Mouse (Mus musculus) hematopoietic stem cell, adult 5-6 weeks (primary cell): Measurements from ENCODE around the gene Tmem258. TPM values are rescaled to one million over a fixed set of nuclear protein-coding genes. Genes with fewer than 3 reads are reported as not detected.

Experiments used
- ATAC-seq, 2 experiments: fragments of 125-278 bp in 1 of 2; replicated peaks in 1 of 2; 2 replicates each; pipeline ENCODE4 v1.8.0; 2016 to 2017; ENCODE audit warnings: inconsistent platforms in 2 of 2, mild to moderate bottlenecking in 2 of 2, moderate number of reproducible peaks in 2 of 2, low read depth in 1 of 2, moderate TSS enrichment in 1 of 2; ENCODE audit not compliant: low FRiP score in 2 of 2, poor library complexity in 2 of 2, severe bottlenecking in 2 of 2, insufficient read depth in 1 of 2, low TSS enrichment in 1 of 2
- total RNA-seq: library from RNA; stranded (forward); fragments of 172-1452, 232-1000 nt; gene quantifications from 2 replicates; pipeline ENCODE4 v1.2.3, GENCODE M21; 2017

The Tmem258 gene
- total RNA-seq, 1 experiment from 2014 or later, result 111 TPM

GRCm38 (mm10) chr19:10205051-10205450 is 1.2 kb downstream of the Tmem258 start:
- no peak for ATAC-seq

GRCm38 (mm10) chr19:10208851-10209250 is 5.0 kb downstream of the Tmem258 start:
- ATAC-seq, result no peak

GRCm38 (mm10) chr19:10210885-10211284 is 7.1 kb downstream of the Tmem258 start:
- ATAC-seq, result no peak

- ATAC-seq, result no peak
Observed at GRCm38 (mm10) chr19:10213796-10214471, 10.1 kb downstream of the Tmem258 start.

- no peak for ATAC-seq
Observed at GRCm38 (mm10) chr19:10216101-10216500, 12.3 kb downstream of the Tmem258 start.

GRCm38 (mm10) chr19:10219108-10219507 is 15.3 kb downstream of the Tmem258 start:
- ATAC-seq, result no peak; a peak in 1 of 4 replicates

GRCm38 (mm10) chr19:10219593-10219992 is 15.8 kb downstream of the Tmem258 start:
- ATAC-seq, result no peak

- ATAC-seq, result no peak
Observed at GRCm38 (mm10) chr19:10221585-10221984, 17.8 kb downstream of the Tmem258 start.

- ATAC-seq, result no peak
Observed at GRCm38 (mm10) chr19:10222656-10223055, 18.8 kb downstream of the Tmem258 start.

GRCm38 (mm10) chr19:10223561-10223960 is 19.7 kb downstream of the Tmem258 start:
- ATAC-seq, result no peak

- no peak for ATAC-seq
Observed at GRCm38 (mm10) chr19:10224637-10225453, 21.0 kb downstream of the Tmem258 start.

GRCm38 (mm10) chr19:10225767-10226166 is 22.0 kb downstream of the Tmem258 start:
- no peak for ATAC-seq

- ATAC-seq, result no peak
Observed at GRCm38 (mm10) chr19:10231016-10231415, 27.2 kb downstream of the Tmem258 start.

GRCm38 (mm10) chr19:10231871-10232270 is 28.1 kb downstream of the Tmem258 start:
- no peak for ATAC-seq

GRCm38 (mm10) chr19:10232327-10233017 is 28.7 kb downstream of the Tmem258 start:
- ATAC-seq, result no peak

- no peak for ATAC-seq
Observed at GRCm38 (mm10) chr19:10235784-10236565, 32.2 kb downstream of the Tmem258 start.

- ATAC-seq, result no peak
Observed at GRCm38 (mm10) chr19:10238477-10238876, 34.7 kb downstream of the Tmem258 start.
